Mouse (Mus musculus) CD4-positive, CD25-positive, alpha-beta regulatory T cell, adult 4 months (primary cell): ENCODE results near the gene Ttll13. TPM values are rescaled to one million over a fixed set of nuclear protein-coding genes. Genes with fewer than 3 reads are reported as not detected.

ENCODE experiments used
- ATAC-seq: one replicate; pipeline ENCODE4 v1.8.0; 2017
- polyA plus RNA-seq, 2 experiments: library from polyadenylated mRNA; unstranded; fragments of 100-300 nt; shearing (Covaris generic); gene quantifications; one replicate each; pipeline ENCODE4 v1.2.1; 2017

The Ttll13 gene
- polyA plus RNA-seq, 2 experiments from 2014 or later = 0.94 TPM; not detected in 1

GRCm38 (mm10) chr7:80268897-80269750 is 22.9 kb downstream of the Ttll13 start, which contains the start of gene Vps33b:
TSS of gene Vps33b (plus strand) at chr7:80269649.
- peak; percentile 99 for ATAC-seq

GRCm38 (mm10) chr7:80269751-80270255 is 23.6 kb downstream of the Ttll13 start:
- peak; percentile 2 for ATAC-seq

- no peak for ATAC-seq
Observed at GRCm38 (mm10) chr7:80273456-80273855, 27.3 kb downstream of the Ttll13 start.

DNA sequence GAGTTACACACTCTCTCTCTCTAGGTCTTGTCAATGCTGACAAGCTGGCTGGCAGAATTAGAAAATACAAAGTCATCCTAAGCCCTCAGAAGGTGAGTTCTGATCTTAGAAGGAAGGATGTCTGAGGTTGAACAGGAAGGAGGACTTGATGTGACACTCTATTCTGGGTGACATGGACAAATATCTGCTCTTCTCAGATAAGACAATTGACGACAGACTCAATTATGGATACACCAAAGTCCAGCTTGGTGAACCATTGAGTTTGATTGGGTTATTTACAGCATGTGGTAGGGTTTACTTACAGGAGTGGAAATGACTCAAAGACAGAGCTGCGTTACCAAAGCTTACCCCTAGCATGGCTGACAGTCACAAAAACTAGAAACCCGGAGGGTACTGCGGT is 30.2 kb downstream of the Ttll13 start:
- ATAC-seq = no peak

- no peak for ATAC-seq
Observed at GRCm38 (mm10) chr7:80280032-80280431, 33.9 kb downstream of the Ttll13 start.

DNA sequence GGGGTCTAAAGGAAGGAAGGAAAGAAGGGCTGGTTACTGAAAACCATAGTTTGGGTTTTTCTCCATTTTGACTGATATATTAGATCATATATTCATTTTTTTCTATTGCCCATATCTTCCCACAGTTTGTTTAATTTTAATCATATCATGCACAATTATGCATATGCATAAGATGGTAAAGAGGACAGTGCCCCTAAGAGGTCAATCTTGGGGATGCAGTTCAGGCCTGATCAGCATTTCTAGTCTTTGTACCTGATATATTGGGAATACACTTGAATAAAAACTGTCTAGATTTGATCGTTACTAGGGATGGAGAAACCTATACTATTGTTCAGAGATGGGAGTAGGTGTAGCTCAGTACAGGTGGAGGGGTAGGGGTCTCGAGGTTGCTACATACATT is 34.8 kb downstream of the Ttll13 start:
- ATAC-seq = no peak

DNA sequence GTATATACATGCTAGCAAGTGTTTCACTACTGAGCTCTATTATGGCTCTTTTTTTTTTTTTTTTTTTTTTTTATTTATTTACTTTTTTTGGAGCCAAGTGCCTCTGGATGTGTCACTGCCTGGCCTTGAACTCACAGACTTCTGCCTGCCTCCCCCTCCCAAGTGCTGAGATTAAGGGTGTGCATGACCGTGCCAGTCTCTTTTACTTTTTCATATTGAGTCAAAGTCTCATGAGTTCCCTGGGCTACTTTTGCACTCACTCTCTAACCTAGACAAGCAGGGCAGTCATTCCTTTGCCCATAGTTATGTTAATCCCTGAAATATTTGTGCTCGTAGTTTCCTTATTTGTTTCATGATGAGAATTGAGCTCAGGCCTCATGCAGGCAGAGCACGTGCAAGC is 35.5 kb downstream of the Ttll13 start:
- no peak for ATAC-seq

GRCm38 (mm10) chr7:80283226-80283918 is 37.2 kb downstream of the Ttll13 start:
- no peak for ATAC-seq

DNA sequence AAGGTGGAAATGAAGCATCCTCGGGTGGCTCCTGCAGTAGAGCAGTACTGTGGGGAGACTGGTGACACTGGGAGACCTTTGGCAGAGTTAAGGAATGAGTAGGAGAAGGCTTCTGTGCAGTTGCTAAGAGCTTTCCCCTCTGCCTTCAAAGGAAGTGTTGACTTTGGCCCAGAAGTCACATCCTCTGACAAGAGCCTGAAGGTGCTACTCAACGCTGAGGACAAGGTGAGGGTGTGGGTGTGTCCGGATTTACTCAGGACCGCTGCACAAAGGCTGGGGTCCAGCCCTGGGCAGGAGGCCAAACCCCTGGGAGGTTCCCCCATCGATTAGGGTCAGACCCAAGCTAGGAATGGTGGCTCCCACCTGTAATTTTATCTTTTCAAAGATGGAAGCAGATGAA is 38.2 kb downstream of the Ttll13 start:
- ATAC-seq = no peak

DNA sequence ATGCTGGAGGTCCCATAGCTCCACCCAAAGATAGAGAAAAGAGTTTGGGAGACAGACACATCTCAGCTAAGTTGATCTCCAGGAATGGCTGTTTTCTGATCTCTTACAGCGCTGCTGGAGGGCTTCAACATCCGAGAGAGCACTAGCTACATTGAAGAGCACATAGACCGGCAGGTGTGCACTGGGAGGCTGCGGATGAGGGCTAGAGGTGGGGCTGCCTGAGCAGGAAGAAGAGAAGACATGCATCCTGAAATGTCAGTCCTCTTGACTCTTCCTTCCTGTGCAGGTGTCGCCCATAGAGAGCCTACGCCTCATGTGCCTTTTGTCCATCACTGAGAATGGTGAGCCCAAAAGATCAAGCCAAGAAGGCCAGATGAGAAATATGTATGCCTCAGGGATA is 39.5 kb downstream of the Ttll13 start:
- ATAC-seq = no peak

GRCm38 (mm10) chr7:80287736-80288135 is 41.6 kb downstream of the Ttll13 start:
- ATAC-seq = no peak

DNA sequence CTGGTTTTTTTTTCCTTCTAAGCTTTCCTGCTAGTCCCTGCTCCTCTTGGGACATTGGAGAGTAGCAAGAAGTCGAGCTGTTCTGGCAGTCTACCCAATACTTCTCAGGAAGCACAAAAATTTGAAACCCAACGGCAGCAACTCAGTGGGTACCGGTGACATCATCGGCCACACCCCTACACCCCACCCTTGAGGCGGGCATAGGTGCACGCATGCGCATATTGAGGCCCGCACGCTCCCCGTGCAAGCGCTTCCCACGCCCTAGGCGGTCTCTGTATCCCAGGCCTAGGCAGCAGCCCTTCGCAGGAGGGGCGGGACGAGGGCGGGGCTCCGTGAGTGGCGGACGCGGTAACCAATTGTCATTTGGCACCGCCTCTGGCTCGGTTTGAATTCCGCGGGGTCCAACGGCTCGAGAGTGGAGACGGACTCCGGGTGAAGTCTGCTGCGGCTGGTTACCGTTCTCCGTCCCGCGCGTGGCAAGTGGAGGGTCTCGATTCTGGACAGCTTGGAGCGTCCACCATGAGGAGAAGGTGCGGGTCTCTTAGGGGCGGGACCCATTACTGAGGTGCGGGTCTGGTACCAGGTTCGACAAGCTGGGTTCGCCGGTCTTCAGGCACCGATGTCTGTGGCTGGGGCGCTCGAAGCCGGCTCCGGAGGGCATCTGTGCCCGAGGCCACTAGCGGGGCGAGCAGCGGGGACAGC is 48.0 kb downstream of the Ttll13 start, which contains the start of gene Prc1:
Gene Prc1, plus strand, starts transcription at position 389 of the 702 bp plus-strand sequence.
- ATAC-seq = peak; percentile 94

DNA sequence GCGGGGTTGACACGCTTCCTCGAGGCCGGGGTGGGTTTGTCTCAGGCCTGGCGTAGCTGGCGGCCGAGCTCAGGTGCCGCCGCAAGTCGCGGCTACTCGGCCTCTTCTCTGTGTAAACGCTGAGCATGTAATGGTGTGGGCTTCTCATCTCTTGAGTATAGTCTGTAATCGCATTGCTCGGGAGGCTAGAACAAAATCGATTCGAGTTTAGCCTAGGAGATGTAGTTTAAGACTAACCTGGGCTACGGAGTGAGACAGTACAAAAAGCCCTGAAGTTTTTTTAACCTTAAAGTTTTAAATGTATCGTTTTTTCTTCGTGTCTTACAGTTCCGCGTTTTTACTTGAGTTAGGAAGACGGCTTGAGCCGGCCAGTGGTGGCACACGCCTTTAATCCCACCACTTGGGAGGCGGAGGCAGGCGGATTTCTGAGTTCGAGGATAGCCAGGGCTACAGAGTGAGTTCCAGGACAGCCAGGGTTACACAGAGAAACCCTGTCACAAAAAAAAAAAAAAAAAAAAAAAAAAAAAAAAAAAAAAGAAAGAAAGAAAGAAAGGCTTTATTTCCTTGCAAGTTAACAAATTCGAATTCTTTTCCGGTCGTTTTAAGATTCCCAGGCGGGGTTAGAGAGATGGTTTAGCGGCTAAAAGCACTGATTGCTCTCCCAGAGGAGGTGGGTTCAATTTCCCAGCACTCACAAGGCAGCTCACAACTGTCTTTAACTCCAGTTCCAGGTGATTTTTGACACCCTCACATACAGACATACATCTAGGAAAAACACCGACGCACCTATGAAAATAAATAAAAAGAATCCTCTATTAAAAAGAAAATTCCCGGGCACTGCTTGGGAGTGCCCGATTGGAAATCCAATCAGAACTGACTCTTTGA is 48.8 kb downstream of the Ttll13 start:
- peak; percentile 12 for ATAC-seq

DNA sequence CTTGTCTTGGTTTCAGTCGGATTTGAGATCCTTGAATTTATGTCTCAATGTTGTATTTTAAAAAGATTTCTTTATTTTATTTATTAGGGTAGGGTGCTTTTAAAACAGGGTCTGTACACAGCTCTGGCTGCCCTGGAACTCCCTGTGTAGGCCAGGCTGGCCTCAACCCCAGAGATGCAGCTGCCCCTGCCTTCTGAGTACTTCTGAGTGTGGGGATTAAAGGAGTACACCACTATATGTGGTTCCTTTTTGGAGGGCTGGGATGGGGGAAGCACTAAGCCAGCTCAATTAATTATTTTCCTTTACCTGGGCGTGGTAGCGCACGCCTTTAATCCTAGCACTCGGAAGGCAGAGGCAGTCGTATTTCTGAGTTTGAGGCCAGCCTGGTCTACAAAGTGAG is 50.3 kb downstream of the Ttll13 start:
- ATAC-seq = no peak

GRCm38 (mm10) chr7:80297041-80297440 is 50.9 kb downstream of the Ttll13 start:
- ATAC-seq = no peak

- ATAC-seq = no peak
Observed at GRCm38 (mm10) chr7:80298754-80299153, 52.6 kb downstream of the Ttll13 start.

DNA sequence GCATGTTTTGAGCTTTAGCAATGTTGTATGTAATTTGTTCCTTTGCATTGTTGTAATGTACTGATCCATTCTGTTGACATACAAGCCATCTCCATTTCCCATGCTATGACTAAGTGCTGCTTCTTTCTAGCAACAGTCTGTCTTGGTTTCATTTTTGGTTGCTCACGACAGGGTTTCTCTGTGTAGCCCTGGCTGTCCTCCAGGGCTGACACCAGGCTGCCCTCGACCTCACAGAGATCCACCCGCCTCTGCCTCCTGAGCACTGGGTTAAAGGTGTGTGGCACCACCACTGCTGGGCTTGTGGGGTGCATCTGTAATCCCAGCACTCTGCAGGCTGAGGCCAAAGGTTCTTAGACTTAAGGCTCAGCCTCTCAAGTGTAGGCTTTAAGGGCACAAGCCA is 53.4 kb downstream of the Ttll13 start:
- ATAC-seq = peak; percentile 70

DNA sequence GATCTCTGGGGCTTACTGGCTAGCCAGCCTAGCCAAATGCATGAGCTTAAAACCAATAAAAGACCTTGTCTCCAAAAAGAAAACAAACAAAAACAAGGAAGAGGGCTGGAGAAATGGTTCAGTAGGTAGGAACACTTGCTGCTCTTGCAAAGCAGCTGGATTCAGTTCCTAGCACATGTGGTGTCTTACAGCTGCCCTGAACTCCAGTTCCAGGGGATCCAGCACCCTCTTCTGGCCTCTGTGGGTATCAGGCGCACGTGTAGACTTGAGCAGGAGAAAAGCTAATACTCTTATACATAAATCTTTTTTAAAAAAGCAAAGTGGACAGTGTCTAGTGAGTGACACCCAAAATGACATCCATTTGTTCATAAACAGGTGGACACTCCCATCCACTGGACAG is 55.3 kb downstream of the Ttll13 start:
- ATAC-seq = no peak

DNA sequence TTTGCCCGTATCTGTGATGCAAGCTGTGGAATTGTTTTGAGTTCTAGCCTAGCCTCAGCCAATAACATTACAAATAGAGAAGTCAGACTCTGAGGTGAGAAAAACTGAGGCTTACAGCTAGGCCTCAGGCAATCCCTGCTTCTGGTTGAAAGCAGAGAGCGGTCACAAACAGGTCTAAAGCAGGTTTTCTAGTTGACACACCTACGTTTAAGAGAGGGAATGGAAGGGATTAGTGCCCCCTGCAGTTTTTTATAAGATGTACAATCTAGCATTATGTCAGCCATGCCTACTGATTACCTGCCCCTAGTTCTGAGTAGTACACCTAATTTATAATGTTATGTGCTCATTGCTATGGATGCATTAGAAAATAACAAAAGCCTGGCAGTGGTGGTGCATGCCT is 61.6 kb downstream of the Ttll13 start:
- no peak for ATAC-seq
